Mouse (Mus musculus) CH12.LX (cell line): ENCODE measurements around the gene Uhrf1bp1l. TPM values are rescaled to one million over a fixed set of nuclear protein-coding genes. Genes with fewer than 3 reads are reported as not detected.

Experiments used
- DNase-seq: peaks from one replicate; pipeline ENCODE4 v3.0.0-alpha.2; 2013; ENCODE audit errors: extremely low read depth
- H3K27ac ChIP-seq: 2 replicates; pipeline ENCODE4 v1.5.1; 2012; ENCODE audit warnings: low read depth, mild to moderate bottlenecking, control low read depth, moderate library complexity; ENCODE audit not compliant: insufficient read depth
- H3K27me3 ChIP-seq: replicated peaks from 2 replicates; pipeline ENCODE3; 2012; ENCODE audit warnings: inconsistent platforms
- H3K36me3 ChIP-seq, 2 experiments: replicated peaks in 1 of 2; 2 replicates each; pipeline versions ENCODE3 to v1.6.1; 2012; ENCODE audit warnings: inconsistent platforms in 1 of 2, low read length in 1 of 2, mild to moderate bottlenecking in 1 of 2, mixed read lengths in 1 of 2, moderate library complexity in 1 of 2; ENCODE audit not compliant: control insufficient read depth in 1 of 2, insufficient read depth in 1 of 2
- H3K4me1 ChIP-seq, 2 experiments: 2 replicates each; pipeline ENCODE4 v1.6.1; 2012; ENCODE audit warnings: inconsistent platforms in 1 of 2, moderate library complexity in 1 of 2; ENCODE audit not compliant: insufficient read depth in 2 of 2, control insufficient read depth in 1 of 2
- H3K4me2 ChIP-seq: 2 replicates; pipeline ENCODE4 v1.6.1; 2012; ENCODE audit warnings: low read depth, mild to moderate bottlenecking, control low read depth; ENCODE audit not compliant: poor library complexity, insufficient read depth, severe bottlenecking
- H3K4me3 ChIP-seq, 3 experiments: fragments of 150-350 bp in 1 of 3; sonication (generic) in 1 of 3; replicated peaks in 1 of 3; 2 replicates each; pipeline versions ENCODE3 to v1.5.1; 2011 to 2012; ENCODE audit warnings: low read depth in 2 of 3, low read length in 2 of 3, mild to moderate bottlenecking in 2 of 3, moderate library complexity in 2 of 3, control low read depth in 1 of 3, improper control_type of control experiment in 1 of 3, inconsistent platforms in 1 of 3, mixed read lengths in 1 of 3; ENCODE audit not compliant: poor library complexity in 1 of 3
- H3K79me2 ChIP-seq: replicated peaks from 2 replicates; pipeline ENCODE4 v1.6.1; 2012; ENCODE audit warnings: mild to moderate bottlenecking, moderate library complexity; ENCODE audit not compliant: control insufficient read depth, poor library complexity, insufficient read depth, severe bottlenecking; ENCODE audit errors: extremely low read depth
- H3K9ac ChIP-seq: 2 replicates; pipeline ENCODE4 v1.6.1; 2012; ENCODE audit warnings: low read depth, mild to moderate bottlenecking, control low read depth, moderate library complexity; ENCODE audit not compliant: insufficient read depth
- H3K9me3 ChIP-seq: replicated peaks from 2 replicates; pipeline ENCODE3; 2012; ENCODE audit warnings: low read length, inconsistent platforms, mixed read lengths
- BHLHE40 ChIP-seq: IDR thresholded peaks from 2 replicates; pipeline ENCODE4 v1.6.1; 2011; ENCODE audit warnings: mild to moderate bottlenecking, low read depth, low read length, improper control_type of control experiment
- CHD1 ChIP-seq: IDR thresholded peaks from 2 replicates; pipeline ENCODE4 v1.6.1; 2012; ENCODE audit warnings: low read depth, low read length, improper control_type of control experiment, inconsistent platforms
- CHD2 ChIP-seq: IDR thresholded peaks from 2 replicates; pipeline ENCODE4 v1.6.1; 2011; ENCODE audit warnings: low read length, improper control_type of control experiment
- CTCF ChIP-seq, 2 experiments: IDR thresholded peaks in 1 of 2; conservative IDR thresholded peaks in 1 of 2; 2 replicates each; pipeline ENCODE4 v1.5.1; 2011 to 2012; ENCODE audit warnings: low read depth in 2 of 2, low read length in 2 of 2, improper control_type of control experiment in 1 of 2, inconsistent platforms in 1 of 2, mild to moderate bottlenecking in 1 of 2, moderate library complexity in 1 of 2
- E2F4 ChIP-seq: IDR thresholded peaks from 2 replicates; pipeline ENCODE4 v1.6.1; 2011; ENCODE audit warnings: low read depth, low read length, improper control_type of control experiment; ENCODE audit not compliant: insufficient replicate concordance
- EP300 ChIP-seq: IDR thresholded peaks from 2 replicates; pipeline ENCODE4 v1.6.1; 2011; ENCODE audit warnings: low read length, improper control_type of control experiment
- GABPA ChIP-seq: IDR thresholded peaks from 2 replicates; pipeline ENCODE4 v1.6.1; 2012; ENCODE audit warnings: low read depth, low read length, improper control_type of control experiment, inconsistent platforms; ENCODE audit not compliant: insufficient replicate concordance
- HCFC1 ChIP-seq: IDR thresholded peaks from 2 replicates; pipeline ENCODE4 v1.6.1; 2012; ENCODE audit warnings: low read depth, mild to moderate bottlenecking, inconsistent platforms, low read length, improper control_type of control experiment
- IRF4 ChIP-seq: IDR thresholded peaks from 2 replicates; pipeline ENCODE4 v1.6.1; 2014; ENCODE audit warnings: low read depth, mild to moderate bottlenecking, inconsistent platforms, low read length, improper control_type of control experiment
- JUN ChIP-seq: IDR thresholded peaks from 2 replicates; pipeline ENCODE4 v1.6.1; 2011; ENCODE audit warnings: low read depth, mild to moderate bottlenecking, low read length, improper control_type of control experiment, moderate library complexity; ENCODE audit not compliant: insufficient read depth
- KAT2A ChIP-seq: IDR thresholded peaks from 2 replicates; pipeline ENCODE4 v1.6.1; 2012; ENCODE audit warnings: low read length, improper control_type of control experiment, inconsistent platforms; ENCODE audit not compliant: insufficient replicate concordance
- MAFK ChIP-seq: IDR thresholded peaks from 2 replicates; pipeline ENCODE4 v1.6.1; 2011; ENCODE audit warnings: low read length, improper control_type of control experiment; ENCODE audit not compliant: insufficient replicate concordance
- MAX ChIP-seq: IDR thresholded peaks from 2 replicates; pipeline ENCODE4 v1.6.1; 2011; ENCODE audit warnings: low read length, improper control_type of control experiment
- MAZ ChIP-seq: IDR thresholded peaks from 2 replicates; pipeline ENCODE4 v1.6.1; 2012; ENCODE audit warnings: low read depth, mild to moderate bottlenecking, inconsistent platforms, low read length, improper control_type of control experiment, moderate library complexity
- MXI1 ChIP-seq: IDR thresholded peaks from 2 replicates; pipeline ENCODE4 v1.6.1; 2011; ENCODE audit warnings: mild to moderate bottlenecking, low read depth, low read length, improper control_type of control experiment
- MYC ChIP-seq: IDR thresholded peaks from 2 replicates; pipeline ENCODE4 v1.6.1; 2011; ENCODE audit warnings: low read depth, mild to moderate bottlenecking, improper control_type of control experiment, low read length
- NELFE ChIP-seq: IDR thresholded peaks from 2 replicates; pipeline ENCODE4 v1.6.1; 2011; ENCODE audit warnings: low read depth, low read length, improper control_type of control experiment
- PAX5 ChIP-seq: IDR thresholded peaks from 2 replicates; pipeline ENCODE4 v1.6.1; 2012; ENCODE audit warnings: low read length, inconsistent platforms, mixed read lengths
- POLR2A ChIP-seq: IDR thresholded peaks from 2 replicates; pipeline ENCODE4 v1.6.1; 2011; ENCODE audit warnings: low read depth, mild to moderate bottlenecking, improper control_type of control experiment, low read length
- POLR2AphosphoS2 ChIP-seq: IDR thresholded peaks from 2 replicates; pipeline ENCODE4 v1.6.1; 2011; ENCODE audit warnings: low read depth, low read length, improper control_type of control experiment
- SIN3A ChIP-seq: IDR thresholded peaks from 2 replicates; pipeline ENCODE4 v1.6.1; 2012; ENCODE audit warnings: low read length, improper control_type of control experiment, inconsistent platforms
- SMC3 ChIP-seq: IDR thresholded peaks from 2 replicates; pipeline ENCODE4 v1.6.1; 2011; ENCODE audit warnings: low read depth, low read length, improper control_type of control experiment
- TBP ChIP-seq: conservative IDR thresholded peaks from 2 replicates; pipeline ENCODE4 v1.6.1; 2011; ENCODE audit warnings: low read depth, low read length, improper control_type of control experiment
- TCF12 ChIP-seq: IDR thresholded peaks from 2 replicates; pipeline ENCODE4 v1.6.1; 2014; ENCODE audit warnings: low read depth, mild to moderate bottlenecking, inconsistent platforms, low read length, improper control_type of control experiment
- UBTF ChIP-seq: IDR thresholded peaks from 2 replicates; pipeline ENCODE4 v1.6.1; 2012; ENCODE audit warnings: low read depth, mild to moderate bottlenecking, inconsistent platforms, low read length, improper control_type of control experiment, moderate library complexity
- USF2 ChIP-seq: conservative IDR thresholded peaks from 2 replicates; pipeline ENCODE4 v1.6.1; 2011; ENCODE audit warnings: low read depth, low read length, improper control_type of control experiment
- ZC3H11A ChIP-seq: IDR thresholded peaks from 2 replicates; pipeline ENCODE4 v1.6.1; 2012; ENCODE audit warnings: low read depth, mild to moderate bottlenecking, inconsistent platforms, low read length, improper control_type of control experiment
- ZKSCAN1 ChIP-seq: IDR thresholded peaks from 2 replicates; pipeline ENCODE4 v1.6.1; 2012; ENCODE audit warnings: low read depth, inconsistent platforms, low read length, improper control_type of control experiment, borderline replicate concordance
- ZMIZ1 ChIP-seq: IDR thresholded peaks from 2 replicates; pipeline ENCODE4 v1.6.1; 2012; ENCODE audit warnings: low read depth, mild to moderate bottlenecking, inconsistent platforms, low read length, improper control_type of control experiment
- dilution Hi-C: fragments of 300-500 bp; cut with MboI; formaldehyde crosslinking; loops from 2 replicates; pipeline ENCODE4 v1.14.3; 2020; ENCODE audit warnings: low sequenced_read_pairs; ENCODE audit not compliant: extremely low pct_unique_long_range_greater_than_20kb, extremely low pct_ligation_motif_present
- in situ Hi-C: fragments of 300-500 bp; cut with MboI; formaldehyde crosslinking; loops from 3 replicates; pipeline ENCODE4 v1.14.3; 2019; ENCODE audit warnings: low sequenced_read_pairs, low pct_ligation_motif_present, low pct_unique_long_range_greater_than_20kb, mixed read lengths
- polyA plus RNA-seq: library from polyadenylated mRNA; unstranded; fragments of >175 nt; gene quantifications from 2 replicates; pipeline ENCODE4 v1.2.1, GENCODE M21; 2012; ENCODE audit warnings: low read depth; ENCODE audit not compliant: insufficient read length
- total RNA-seq, 2 experiments: library from RNA; depleted of rRNA; stranded (reverse); fragments of 300-350 nt in 1 of 2; fragments of >200 nt in 1 of 2; gene quantifications; 2 replicates each; pipeline ENCODE4 v1.2.3; 2012 to 2014

The Uhrf1bp1l gene
- total and polyA plus RNA-seq, 3 experiments: 18.8 to 40.1 (median 27.9) TPM

- Histone ChIP-seq H3K4me1 (no peaks in the 10 kb centered on the region), H3K36me3 (peaks cover 3 to 26% of the 10 kb centered on the region in 2 experiments), H3K9ac (no peak overlapping the region), H3K4me3 (no peak overlapping the region), H3K27ac (no peak overlapping the region), H3K79me2 (peaks cover 3% of the 10 kb centered on the region), H3K9me3 (no peaks in the 10 kb centered on the region), H3K27me3 (no peaks in the 10 kb centered on the region), H3K4me2 (no peak overlapping the region)
- dilution Hi-C loops (no loop called here), in situ Hi-C loops (no loop called here)
- no peak for DNase-seq
- TF ChIP-seq GABPA: no peak
Observed at GRCm38 (mm10) chr10:89771894-89772293, 27.1 kb downstream of the Uhrf1bp1l start.

GRCm38 (mm10) chr10:89776029-89776428 is 31.2 kb downstream of the Uhrf1bp1l start:
- dilution Hi-C loops: no loop called here
- no peaks in the 10 kb centered on the region for H3K4me1 ChIP-seq

GRCm38 (mm10) chr10:89791870-89792269 is 47.1 kb downstream of the Uhrf1bp1l start:
- Histone ChIP-seq H3K9ac (no peak overlapping the region), H3K4me3 (no peak overlapping the region), H3K36me3 (peaks cover 13 to 41% of the 10 kb centered on the region in 2 experiments), H3K27ac (no peak overlapping the region), H3K4me1 (no peaks in the 10 kb centered on the region), H3K79me2 (no peaks in the 10 kb centered on the region), H3K9me3 (no peaks in the 10 kb centered on the region), H3K4me2 (no peak overlapping the region), H3K27me3 (no peaks in the 10 kb centered on the region)
- TF ChIP-seq MXI1: no peak
- no peak for TF ChIP-seq MYC
- no peak for TF ChIP-seq TBP
- no peak for TF ChIP-seq UBTF
- no peak for TF ChIP-seq KAT2A
- no peak for TF ChIP-seq CHD2
- TF ChIP-seq E2F4: no peak
- TF ChIP-seq MAZ: no peak
- no peak for TF ChIP-seq MAX
- no peak for TF ChIP-seq POLR2A
- no peak for TF ChIP-seq MAFK
- TF ChIP-seq JUN: no peak
- no peak for TF ChIP-seq POLR2AphosphoS2
- TF ChIP-seq IRF4: no peak
- no peak for TF ChIP-seq ZC3H11A
- no peak for TF ChIP-seq SIN3A
- TF ChIP-seq NELFE: no peak
- TF ChIP-seq CTCF (conservative IDR thresholded peaks at IDR 0.05 in 1 of 2, IDR thresholded peaks at IDR 0.05 in 1 of 2; ENCODE audit: low read depth in 2 of 2, low read length in 2 of 2): no peak
- TF ChIP-seq SMC3: no peak
- no peak for DNase-seq
- in situ Hi-C loops: no loop called here
- dilution Hi-C loops: no loop called here

More at GRCm38 (mm10) chr10:89776029-89776428, 31.2 kb downstream of the Uhrf1bp1l start:
- DNase-seq: no peak
- H3K79me2 ChIP-seq: no peaks in the 10 kb centered on the region; the same call in 1 of the 2 replicates
- TF ChIP-seq SMC3 (no peak), TCF12 (no peak), BHLHE40 (no peak), USF2 (no peak), MAFK (no peak), PAX5 (no peak), HCFC1 (no peak), JUN (no peak), ZMIZ1 (no peak), ZKSCAN1 (no peak), MYC (no peak), CTCF (conservative IDR thresholded peaks at IDR 0.05 in 1 of 2, IDR thresholded peaks at IDR 0.05 in 1 of 2; ENCODE audit: low read depth in 2 of 2, low read length in 2 of 2) (no peak), SIN3A (no peak), POLR2AphosphoS2 (no peak), EP300 (no peak), CHD1 (no peak), POLR2A (no peak)
- H3K4me2 ChIP-seq: no peak overlapping the region
- no peaks in the 10 kb centered on the region for H3K9me3 ChIP-seq
- peaks cover 14 to 41% of the 10 kb centered on the region in 2 experiments for H3K36me3 ChIP-seq
- H3K4me3 ChIP-seq: no peak overlapping the region
- in situ Hi-C loops: no loop called here
- no peak overlapping the region for H3K27ac ChIP-seq
- H3K27me3 ChIP-seq: no peaks in the 10 kb centered on the region
- no peak overlapping the region for H3K9ac ChIP-seq
